Mouse (Mus musculus) liver, adult (tissue): ENCODE results near the gene C730034F03Rik.

Experiments
- GATA4 ChIP-seq: IDR thresholded peaks from 2 replicates; pipeline ENCODE4 v1.6.1; 2014; ENCODE audit warnings: mild to moderate bottlenecking, low read length; ENCODE audit not compliant: insufficient replicate concordance

C730034F03Rik gene

GRCm38 (mm10) chr15:89426716-89427115 lies 2.7 kb upstream of the C730034F03Rik start:
- no peak for TF ChIP-seq GATA4

GRCm38 (mm10) chr15:89428136-89428790 lies 1.1 kb upstream of the C730034F03Rik start:
- TF ChIP-seq GATA4: no peak

- no peak for TF ChIP-seq GATA4
Measured at GRCm38 (mm10) chr15:89428821-89429351, 503 bp upstream of the C730034F03Rik start.

- no peak for TF ChIP-seq GATA4
Measured at GRCm38 (mm10) chr15:89430341-89430740, 952 bp downstream of the C730034F03Rik start.

GRCm38 (mm10) chr15:89431271-89431670 lies 1.9 kb downstream of the C730034F03Rik start:
- no peak for TF ChIP-seq GATA4

- TF ChIP-seq GATA4: no peak
Measured at GRCm38 (mm10) chr15:89431806-89432205, 2.4 kb downstream of the C730034F03Rik start.

GRCm38 (mm10) chr15:89432946-89433345 lies 3.6 kb downstream of the C730034F03Rik start:
- TF ChIP-seq GATA4: no peak

- TF ChIP-seq GATA4: no peak
Measured at GRCm38 (mm10) chr15:89434136-89434535, 4.7 kb downstream of the C730034F03Rik start.

- no peak for TF ChIP-seq GATA4
Measured at GRCm38 (mm10) chr15:89435878-89436277, 6.5 kb downstream of the C730034F03Rik start.

- no peak for TF ChIP-seq GATA4
Measured at GRCm38 (mm10) chr15:89442486-89443070, 13.2 kb downstream of the C730034F03Rik start.

GRCm38 (mm10) chr15:89452906-89453864 lies 23.8 kb downstream of the C730034F03Rik start:
- no peak for TF ChIP-seq GATA4

- TF ChIP-seq GATA4: no peak
Measured at GRCm38 (mm10) chr15:89453865-89454478, 24.6 kb downstream of the C730034F03Rik start, which contains the start of gene Mapk8ip2. Gene Mapk8ip2 (plus strand): TSS chr15:89453913.

GRCm38 (mm10) chr15:89454857-89455256 lies 25.5 kb downstream of the C730034F03Rik start:
- no peak for TF ChIP-seq GATA4

GRCm38 (mm10) chr15:89455642-89456041 lies 26.3 kb downstream of the C730034F03Rik start:
- no peak for TF ChIP-seq GATA4

- no peak for TF ChIP-seq GATA4
Measured at GRCm38 (mm10) chr15:89458942-89459341, 29.6 kb downstream of the C730034F03Rik start.
